Mouse (Mus musculus) limb, embryonic 11.5 days (tissue): ENCODE data around the gene Ykt6. TPM values are rescaled to one million over a fixed set of nuclear protein-coding genes. Genes with fewer than 3 reads are reported as not detected.

ENCODE experiments used
- ATAC-seq: fragments of 200-750 bp; cut with Nextera tagmentation; 2 replicates; pipeline ENCODE4 v1.8.0; 2017; ENCODE audit warnings: low read depth; ENCODE audit not compliant: insufficient number of reproducible peaks, low FRiP score, low TSS enrichment
- DNase-seq: peaks from one replicate; pipeline ENCODE4 v3.0.0-alpha.2; 2015; ENCODE audit warnings: low spot score
- H3K27ac ChIP-seq: fragments of 300-500 bp; sonication (generic); replicated peaks from 2 replicates; pipeline ENCODE4 v1.5.1; 2014; ENCODE audit warnings: low read depth, mild to moderate bottlenecking, low read length
- H3K27me3 ChIP-seq: fragments of 300-500 bp; sonication (generic); 2 replicates; pipeline ENCODE4 v1.6.1; 2014; ENCODE audit warnings: mild to moderate bottlenecking, low read length, mixed read lengths; ENCODE audit not compliant: control insufficient read depth, insufficient read depth
- H3K36me3 ChIP-seq: fragments of 300-500 bp; sonication (generic); 2 replicates; pipeline ENCODE4 v1.6.1; 2014; ENCODE audit warnings: mild to moderate bottlenecking, low read length, moderate library complexity, mixed read lengths; ENCODE audit not compliant: control insufficient read depth, insufficient read depth
- H3K4me1 ChIP-seq: fragments of 300-500 bp; sonication (generic); 2 replicates; pipeline ENCODE4 v1.6.1; 2014; ENCODE audit warnings: low read length, mixed read lengths; ENCODE audit not compliant: control insufficient read depth, insufficient read depth
- H3K4me2 ChIP-seq: fragments of 300-500 bp; sonication (generic); 2 replicates; pipeline ENCODE4 v1.6.1; 2014; ENCODE audit warnings: low read depth, mild to moderate bottlenecking, moderate library complexity; ENCODE audit not compliant: severe bottlenecking
- H3K4me3 ChIP-seq: fragments of 300-500 bp; sonication (generic); 2 replicates; pipeline ENCODE4 v1.5.1; 2014; ENCODE audit warnings: low read depth, low read length
- H3K9ac ChIP-seq: fragments of 300-500 bp; sonication (generic); 2 replicates; pipeline ENCODE4 v1.6.1; 2014; ENCODE audit warnings: mild to moderate bottlenecking, low read length
- H3K9me3 ChIP-seq: fragments of 300-500 bp; sonication (generic); 2 replicates; pipeline ENCODE4 v1.6.1; 2016; ENCODE audit warnings: low read length; ENCODE audit not compliant: control insufficient read depth
- WGBS: fragments of 180-500 bp; shearing (Covaris S2); extraction: QIAGEN DNeasy Blood & Tissue Kit; methylation state at CpG from one replicate; pipeline ENCODE4 v1.1.7; 2014; 5-methylcytosine and 5-hydroxymethylcytosine counted together
- polyA plus RNA-seq: library from polyadenylated mRNA; unstranded; fragments of >200 nt; fragmentation: Nextera tagmentation; extraction: Ambion mirVana; gene quantifications from 2 replicates; pipeline ENCODE4 v1.2.1, GENCODE M21; 2014

The Ykt6 gene
- polyA plus RNA-seq, 1 experiment from 2014 or later: 29.0 TPM

GRCm38 (mm10) chr11:5988126-5988525, 32.6 kb downstream of the Ykt6 start:
- Histone ChIP-seq H3K27me3 (no peaks in the 10 kb centered on the region), H3K4me3 (no peak overlapping the region), H3K36me3 (no peaks in the 10 kb centered on the region), H3K9ac (no peak overlapping the region), H3K4me2 (no peak overlapping the region), H3K27ac (no peak overlapping the region), H3K9me3 (no peaks in the 10 kb centered on the region), H3K4me1 (no peaks in the 10 kb centered on the region)
- DNase-seq (no peak), ATAC-seq (no peak)
- 77% methylated on average over 10 of the region's 10 CpGs for WGBS

DNA sequence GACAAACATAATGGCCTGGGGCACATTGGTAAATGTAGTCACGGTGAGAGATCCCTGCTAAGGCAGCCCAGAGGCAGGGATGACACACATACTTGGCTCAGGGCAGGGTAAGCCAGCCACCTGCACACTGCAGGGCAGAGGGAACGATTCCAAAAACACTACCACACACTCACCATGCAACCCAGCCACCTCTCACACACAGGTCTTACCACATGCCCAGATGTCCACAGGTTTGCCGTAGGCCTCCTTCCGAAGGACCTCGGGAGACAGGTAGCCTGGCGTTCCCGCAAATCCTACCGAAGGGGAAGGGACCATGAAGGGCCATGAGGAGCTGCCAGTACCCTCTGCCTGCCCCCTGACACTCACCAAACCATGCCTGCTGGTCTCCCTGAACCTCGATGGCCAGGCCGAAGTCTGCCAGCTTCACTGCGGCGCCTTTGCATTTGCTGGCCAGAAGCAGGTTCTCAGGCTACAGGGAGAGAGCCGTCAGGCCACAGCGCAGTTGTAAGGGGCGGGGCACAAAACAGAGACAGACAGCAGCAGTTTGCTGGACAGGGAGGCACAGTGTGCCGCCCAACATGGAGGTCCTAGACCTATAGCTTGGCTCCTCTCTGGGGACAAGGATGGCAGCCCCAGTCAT, 34.6 kb downstream of the Ykt6 start:
- DNase-seq (no peak), ATAC-seq (no peak)
- no peaks in the 10 kb centered on the region for H3K4me1 ChIP-seq
- H3K27me3 ChIP-seq: no peaks in the 10 kb centered on the region
- 84% methylated on average over 16 of the region's 16 CpGs for WGBS
- no peaks in the 10 kb centered on the region for H3K9me3 ChIP-seq
- no peaks in the 10 kb centered on the region for H3K36me3 ChIP-seq
- no peak overlapping the region for H3K4me2 ChIP-seq
- no peak overlapping the region for H3K27ac ChIP-seq
- H3K4me3 ChIP-seq: no peak overlapping the region
- H3K9ac ChIP-seq: no peak overlapping the region

DNA sequence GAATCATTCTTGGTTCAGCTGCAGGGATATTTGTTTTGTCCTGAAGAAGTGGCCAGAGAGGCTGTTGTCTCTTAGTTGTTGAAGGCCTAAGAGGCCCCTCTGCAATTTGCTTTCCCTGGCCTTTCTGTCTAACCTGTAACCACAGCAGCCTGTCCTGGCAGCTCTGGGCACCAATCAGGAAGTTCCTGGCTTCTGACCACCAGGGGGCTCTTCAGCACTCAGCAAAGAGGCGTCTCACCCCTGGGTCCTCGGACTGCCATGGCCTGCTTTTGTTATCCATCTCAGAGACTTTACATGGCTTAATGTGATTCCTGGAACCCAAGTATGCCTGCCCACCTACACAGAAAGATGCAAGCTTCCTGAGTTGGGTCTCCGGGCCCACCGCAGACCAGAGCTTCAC, 35.4 kb downstream of the Ykt6 start:
- DNase-seq: peak; percentile 74
- no peak overlapping the region for H3K4me3 ChIP-seq
- no peak overlapping the region for H3K4me2 ChIP-seq
- 28% methylated on average over 4 of the region's 4 CpGs for WGBS
- no peak overlapping the region for H3K27ac ChIP-seq
- H3K4me1 ChIP-seq: no peaks in the 10 kb centered on the region
- no peak overlapping the region for H3K9ac ChIP-seq
- H3K27me3 ChIP-seq: no peaks in the 10 kb centered on the region
- no peak for ATAC-seq
- H3K36me3 ChIP-seq: no peaks in the 10 kb centered on the region
- no peaks in the 10 kb centered on the region for H3K9me3 ChIP-seq

DNA sequence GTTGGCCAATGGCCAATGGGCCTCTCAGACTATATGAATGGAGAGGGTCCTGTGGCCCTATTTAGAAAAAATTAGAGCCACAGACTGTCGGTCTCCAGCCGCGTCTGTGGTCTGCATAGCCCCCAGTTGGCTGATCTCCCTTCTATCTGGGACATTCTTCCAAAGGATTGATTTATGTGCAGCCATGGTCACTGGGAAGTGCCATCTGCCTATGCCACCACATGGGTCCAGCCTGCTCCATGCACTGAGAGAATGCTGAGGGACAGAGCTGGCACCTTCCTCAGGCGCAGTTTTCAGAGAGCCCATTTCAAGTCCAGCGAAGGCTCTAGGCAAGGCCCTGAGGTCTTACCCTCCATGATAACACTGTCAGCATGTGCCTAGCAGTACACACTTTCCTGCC, 38.7 kb downstream of the Ykt6 start:
- DNase-seq: no peak
- Histone ChIP-seq H3K9me3 (no peaks in the 10 kb centered on the region), H3K27ac (no peak overlapping the region), H3K4me1 (no peaks in the 10 kb centered on the region), H3K27me3 (no peaks in the 10 kb centered on the region), H3K36me3 (no peaks in the 10 kb centered on the region), H3K4me3 (no peak overlapping the region), H3K9ac (no peak overlapping the region), H3K4me2 (no peak overlapping the region)
- ATAC-seq: no peak
- 88% methylated on average over 5 of the region's 5 CpGs for WGBS

- H3K4me1 ChIP-seq: peaks cover 3% of the 10 kb centered on the region; the same call in 1 of the 2 replicates
- no peaks in the 10 kb centered on the region for H3K36me3 ChIP-seq
- DNase-seq (no peak), ATAC-seq (no peak)
- H3K9ac ChIP-seq: no peak overlapping the region
- H3K4me2 ChIP-seq: no peak overlapping the region
- no peaks in the 10 kb centered on the region for H3K9me3 ChIP-seq
- WGBS: 78% methylated on average over 3 of the region's 3 CpGs
- no peak overlapping the region for H3K4me3 ChIP-seq
- H3K27me3 ChIP-seq: no peaks in the 10 kb centered on the region
- no peak overlapping the region for H3K27ac ChIP-seq
Measured at GRCm38 (mm10) chr11:5994880-5995279, 39.4 kb downstream of the Ykt6 start.

DNA sequence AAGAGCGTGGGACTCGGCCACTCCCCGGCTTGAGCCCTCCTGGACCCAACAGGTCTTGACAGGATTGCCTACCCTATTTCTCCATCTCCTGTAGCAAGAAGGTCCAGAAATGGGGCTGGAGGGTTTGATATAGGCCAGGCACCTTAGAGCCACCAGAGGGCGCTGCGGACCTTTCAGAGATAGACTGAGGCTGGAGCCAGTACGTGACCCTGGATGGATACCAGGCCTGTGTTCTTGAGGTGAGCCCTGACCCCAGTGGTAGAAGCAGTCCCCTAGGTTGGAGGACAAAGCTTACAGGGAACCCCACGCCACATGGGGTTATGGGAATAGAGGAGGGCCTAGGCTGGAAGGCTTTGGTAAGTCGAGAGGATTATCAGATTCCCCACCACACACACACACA, 40.5 kb downstream of the Ykt6 start:
- peak; percentile 37; the same call in 1 of the 2 replicates for ATAC-seq
- H3K36me3 ChIP-seq: no peaks in the 10 kb centered on the region

GRCm38 (mm10) chr11:5998472-5998871, 43.0 kb downstream of the Ykt6 start:
- WGBS: 96% methylated on average over 2 of the region's 2 CpGs
- H3K9ac ChIP-seq: no peak overlapping the region
- no peak for ATAC-seq

More for the DNA sequence above, 40.5 kb downstream of the Ykt6 start:
- WGBS: 18% methylated on average over 8 of the region's 8 CpGs
- Histone ChIP-seq H3K27me3 (no peaks in the 10 kb centered on the region), H3K9ac (no peak overlapping the region), H3K4me1 (peaks cover 14% of the 10 kb centered on the region), H3K27ac (no peak overlapping the region), H3K4me2 (no peak overlapping the region), H3K9me3 (no peaks in the 10 kb centered on the region), H3K4me3 (no peak overlapping the region)
- DNase-seq: peak; percentile 89

DNA sequence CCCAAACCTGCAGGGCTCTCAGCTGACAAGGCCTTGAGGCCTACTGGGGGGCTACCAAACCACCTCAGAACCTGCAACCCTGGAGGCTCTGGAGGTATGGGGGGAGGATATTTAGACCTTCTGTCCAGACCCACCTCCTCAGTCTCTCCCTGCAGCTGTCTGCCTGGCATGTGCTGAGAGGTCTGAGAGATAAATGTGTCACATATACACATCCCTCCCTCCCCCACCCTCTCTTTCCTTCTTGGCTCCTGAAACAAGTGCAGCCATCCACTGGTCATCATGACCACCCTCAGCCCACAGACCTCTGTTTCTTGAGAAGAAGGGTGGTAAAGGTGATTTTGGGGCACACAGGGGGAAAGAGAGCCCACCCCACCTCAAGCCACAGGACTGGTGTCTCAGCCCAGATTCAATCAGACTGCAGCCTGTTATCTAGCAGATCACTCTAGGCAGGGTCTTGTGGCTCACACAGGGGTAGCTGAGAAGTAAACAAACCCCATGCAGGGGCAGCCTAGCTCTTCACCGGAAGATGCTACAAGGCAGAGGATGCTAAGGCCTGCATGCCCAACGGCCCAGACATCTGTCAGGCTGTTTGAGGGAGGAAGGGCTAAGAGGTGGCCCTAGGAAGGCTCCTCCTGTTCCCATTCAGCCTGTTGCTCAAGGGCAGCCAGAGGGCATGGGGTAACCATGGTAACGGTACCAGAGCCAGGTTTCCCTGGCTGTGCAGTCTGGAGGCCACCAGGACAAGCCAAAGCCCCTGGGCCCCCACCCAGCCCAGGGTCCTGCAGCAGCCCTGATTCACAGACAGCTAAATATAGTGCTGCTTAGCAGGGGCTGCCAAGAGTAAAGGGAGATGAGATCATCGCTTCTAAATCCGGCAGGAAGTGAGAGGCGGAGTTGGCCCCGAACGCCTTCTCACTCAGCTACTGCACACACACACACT, 44.6 kb downstream of the Ykt6 start:
- 15% methylated on average over 8 of the region's 8 CpGs for WGBS
- no peak overlapping the region for H3K4me2 ChIP-seq
- peaks cover 15% of the 10 kb centered on the region for H3K4me1 ChIP-seq

More at GRCm38 (mm10) chr11:5998472-5998871, 43.0 kb downstream of the Ykt6 start:
- DNase-seq: no peak
- no peak overlapping the region for H3K4me3 ChIP-seq
- H3K27me3 ChIP-seq: no peaks in the 10 kb centered on the region
- no peaks in the 10 kb centered on the region for H3K9me3 ChIP-seq
- peaks cover 15% of the 10 kb centered on the region for H3K4me1 ChIP-seq
- H3K27ac ChIP-seq: no peak overlapping the region
- H3K4me2 ChIP-seq: no peak overlapping the region
- no peaks in the 10 kb centered on the region for H3K36me3 ChIP-seq

More for the DNA sequence above, 44.6 kb downstream of the Ykt6 start:
- DNase-seq: peak; percentile 64
- H3K9me3 ChIP-seq: no peaks in the 10 kb centered on the region
- H3K36me3 ChIP-seq: no peaks in the 10 kb centered on the region
- ATAC-seq: peak; percentile 67; the same call in 1 of the 2 replicates
- no peak overlapping the region for H3K4me3 ChIP-seq
- no peak overlapping the region; the same call in 1 of the 2 replicates for H3K27ac ChIP-seq
- no peak overlapping the region; the same call in 1 of the 2 replicates for H3K9ac ChIP-seq
- H3K27me3 ChIP-seq: 0 out of 2 replicates have a peak, but pooled peaks cover 2% of the 10 kb centered on the region
